Mouse (Mus musculus) embryo, embryonic 10.5 days (tissue): ENCODE measurements around the gene Baiap2.

Source experiments
- DNase-seq: peaks from one replicate; pipeline ENCODE4 v3.0.0-alpha.2; 2015; ENCODE audit warnings: low spot score

The Baiap2 gene

GRCm38 (mm10) chr11:119919897-119920296 is 22.7 kb upstream of the Baiap2 start:
- DNase-seq: peak; percentile 72

- no peak for DNase-seq
These were observed 21.9 kb upstream of the Baiap2 start for GRCm38 (mm10) chr11:119920668-119921067.

- no peak for DNase-seq
These were observed 17.4 kb upstream of the Baiap2 start for GRCm38 (mm10) chr11:119925176-119925575.

GRCm38 (mm10) chr11:119926762-119927161 is 15.8 kb upstream of the Baiap2 start:
- DNase-seq: no peak

- DNase-seq: no peak
These were observed 14.4 kb upstream of the Baiap2 start for GRCm38 (mm10) chr11:119928023-119928681.

- no peak for DNase-seq
These were observed 12.8 kb upstream of the Baiap2 start for GRCm38 (mm10) chr11:119929603-119930265.

GRCm38 (mm10) chr11:119931809-119932208 is 10.8 kb upstream of the Baiap2 start:
- no peak for DNase-seq

- no peak for DNase-seq
These were observed 9.4 kb upstream of the Baiap2 start for GRCm38 (mm10) chr11:119933142-119933541.

GRCm38 (mm10) chr11:119933819-119934583 is 8.6 kb upstream of the Baiap2 start:
- no peak for DNase-seq

- DNase-seq: no peak
These were observed 7.8 kb upstream of the Baiap2 start for GRCm38 (mm10) chr11:119934773-119935172.

- DNase-seq: peak; percentile 81
These were observed 7.1 kb upstream of the Baiap2 start for GRCm38 (mm10) chr11:119935457-119935856.

- no peak for DNase-seq
These were observed 6.1 kb upstream of the Baiap2 start for GRCm38 (mm10) chr11:119936456-119936855.

GRCm38 (mm10) chr11:119937216-119937615 is 5.3 kb upstream of the Baiap2 start:
- no peak for DNase-seq

- no peak for DNase-seq
These were observed 4.6 kb upstream of the Baiap2 start for GRCm38 (mm10) chr11:119937772-119938502.

- no peak for DNase-seq
These were observed 3.4 kb upstream of the Baiap2 start for GRCm38 (mm10) chr11:119939073-119939710.

- no peak for DNase-seq
These were observed 2.9 kb upstream of the Baiap2 start for GRCm38 (mm10) chr11:119939711-119940106.

- DNase-seq: no peak
These were observed 2.4 kb upstream of the Baiap2 start for GRCm38 (mm10) chr11:119940142-119940541.

- no peak for DNase-seq
These were observed 769 bp upstream of the Baiap2 start for GRCm38 (mm10) chr11:119941794-119942193.

- peak; percentile 73 for DNase-seq
These were observed 299 bp upstream of the Baiap2 start for GRCm38 (mm10) chr11:119942201-119942726.

GRCm38 (mm10) chr11:119943428-119943988 is 945 bp downstream of the Baiap2 start:
- peak; percentile 44 for DNase-seq

- DNase-seq: no peak
These were observed 2.8 kb downstream of the Baiap2 start for GRCm38 (mm10) chr11:119945343-119945742.
